Mouse (Mus musculus) cortical plate, adult 2 months (tissue): Measurements from ENCODE around the gene Prdm10. TPM values are rescaled to one million over a fixed set of nuclear protein-coding genes. Genes with fewer than 3 reads are reported as not detected.

Source experiments
- H3K27ac ChIP-seq: fragments of 200-500 bp; 2 replicates; pipeline ENCODE4 v1.5.1; 2012; ENCODE audit warnings: low read length, control low read depth, inconsistent platforms; ENCODE audit not compliant: insufficient read depth
- H3K4me1 ChIP-seq: fragments of 200-500 bp; 2 replicates; pipeline ENCODE4 v1.6.1; 2011; ENCODE audit warnings: low read length; ENCODE audit not compliant: control insufficient read depth, insufficient read depth
- H3K4me3 ChIP-seq: fragments of 200-500 bp; 2 replicates; pipeline ENCODE4 v1.5.1; 2011; ENCODE audit warnings: mild to moderate bottlenecking, low read length, control low read depth; ENCODE audit not compliant: insufficient read depth
- CTCF ChIP-seq: fragments of 200-500 bp; IDR thresholded peaks from 2 replicates; pipeline ENCODE4 v1.5.1; 2011; ENCODE audit warnings: mild to moderate bottlenecking, control low read depth, low read length; ENCODE audit not compliant: insufficient read depth; ENCODE audit errors: extremely low read depth
- POLR2A ChIP-seq: fragments of 200-500 bp; IDR thresholded peaks from 2 replicates; pipeline ENCODE4 v1.6.1; 2011; ENCODE audit warnings: mild to moderate bottlenecking, low read length, control low read depth; ENCODE audit not compliant: insufficient read depth; ENCODE audit errors: extremely low read depth
- polyA plus RNA-seq: library from polyadenylated mRNA; depleted of rRNA; stranded (reverse); fragments of >200 nt; gene quantifications from 2 replicates; pipeline ENCODE4 v1.2.3, GENCODE M21; 2012

Gene Prdm10
- polyA plus RNA-seq, 1 experiment, result 18.1 TPM

DNA sequence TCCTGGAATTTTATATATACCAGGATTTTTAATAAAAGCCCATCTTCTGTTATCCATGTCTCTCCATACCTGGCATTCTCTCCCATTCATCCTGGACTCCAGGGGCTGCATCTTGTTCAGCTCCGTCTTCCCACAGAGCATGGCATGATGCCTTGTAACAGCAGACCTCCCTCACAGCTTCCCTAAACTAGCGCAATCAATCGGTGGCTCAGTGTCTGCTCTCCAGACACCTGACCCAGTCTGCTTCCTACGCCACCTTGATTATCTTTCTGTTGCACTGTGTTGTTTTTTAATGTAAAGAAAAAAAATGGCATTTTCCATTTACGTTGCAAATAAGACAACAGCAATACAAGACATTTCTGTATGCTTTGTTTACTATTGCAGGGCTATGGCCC is 36.4 kb upstream of the Prdm10 start:
- Histone ChIP-seq H3K4me3 (no peak overlapping the region), H3K4me1 (peaks cover 2% of the 10 kb centered on the region; the same call in 1 of the 2 replicates), H3K27ac (no peak overlapping the region)
- no peak for TF ChIP-seq CTCF

GRCm38 (mm10) chr9:31245006-31245405 is 35.3 kb upstream of the Prdm10 start:
- Histone ChIP-seq H3K4me1 (peaks cover 2% of the 10 kb centered on the region; the same call in 1 of the 2 replicates), H3K27ac (no peak overlapping the region), H3K4me3 (no peak overlapping the region)
- TF ChIP-seq CTCF (no peak), POLR2A (no peak)

DNA sequence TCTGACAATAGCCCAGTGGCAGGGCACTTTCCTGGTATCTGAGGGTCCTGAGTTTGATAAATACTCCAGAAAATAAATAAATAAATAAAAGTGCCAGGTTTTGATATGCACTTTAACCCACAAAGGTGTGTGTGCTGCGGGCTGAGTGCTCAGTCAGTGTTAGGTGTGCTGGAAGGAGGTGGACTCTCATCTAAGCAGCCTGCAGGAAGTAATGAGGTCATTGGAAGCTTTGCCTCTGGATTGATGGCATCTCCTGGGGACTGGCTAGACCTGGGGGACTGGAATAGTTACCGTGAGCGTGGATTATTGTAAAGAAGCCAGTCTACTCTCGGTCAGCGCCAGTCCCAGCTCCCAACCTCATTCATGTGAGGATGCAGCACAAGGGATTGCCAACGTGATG is 33.9 kb upstream of the Prdm10 start:
- no peak overlapping the region for H3K4me3 ChIP-seq
- H3K27ac ChIP-seq, result no peak overlapping the region
- peaks cover 2% of the 10 kb centered on the region; the same call in 1 of the 2 replicates for H3K4me1 ChIP-seq
- TF ChIP-seq POLR2A, result no peak
- TF ChIP-seq CTCF, result no peak

DNA sequence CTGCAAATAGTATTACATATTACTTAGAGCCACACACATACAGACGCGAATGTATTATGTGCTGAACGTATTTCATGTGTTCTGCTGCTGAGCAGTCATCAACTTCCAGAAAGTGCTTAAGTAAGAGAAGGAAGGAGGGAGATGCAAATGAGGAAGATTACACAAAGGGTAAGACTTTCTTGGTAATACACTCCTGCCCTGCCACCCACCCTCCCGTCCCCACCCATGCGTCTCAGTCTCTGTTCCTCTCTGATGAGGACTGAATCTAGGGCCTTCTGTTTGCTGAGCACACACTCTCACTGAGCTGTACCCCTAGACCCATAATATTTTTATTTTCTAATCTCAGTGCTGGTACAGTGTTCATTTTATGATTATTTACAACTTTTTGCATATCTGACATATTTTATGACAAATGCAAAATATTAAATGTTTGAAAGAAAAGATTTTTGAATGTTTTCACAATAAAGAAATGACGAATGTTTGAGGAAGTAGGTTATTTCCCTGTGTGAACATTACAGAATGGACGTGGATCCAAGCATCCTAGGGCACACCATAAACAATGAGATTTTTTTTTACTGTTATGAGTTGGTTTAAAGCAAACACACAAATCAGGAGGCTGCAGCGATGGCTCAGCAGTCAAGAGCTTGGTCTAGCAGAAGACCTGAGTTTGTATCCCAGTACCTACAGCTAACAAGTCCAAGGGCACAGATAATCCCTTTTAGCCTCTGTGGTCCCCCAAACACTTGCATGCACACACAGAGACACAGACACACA is 32.7 kb upstream of the Prdm10 start:
- Histone ChIP-seq H3K27ac (no peak overlapping the region), H3K4me1 (peaks cover 2% of the 10 kb centered on the region; the same call in 1 of the 2 replicates), H3K4me3 (no peak overlapping the region)
- TF ChIP-seq CTCF (no peak), POLR2A (no peak)

GRCm38 (mm10) chr9:31252182-31252799 is 28.0 kb upstream of the Prdm10 start:
- Histone ChIP-seq H3K4me1 (no peaks in the 10 kb centered on the region), H3K4me3 (no peak overlapping the region), H3K27ac (no peak overlapping the region)
- TF ChIP-seq CTCF, result no peak
- TF ChIP-seq POLR2A, result no peak

DNA sequence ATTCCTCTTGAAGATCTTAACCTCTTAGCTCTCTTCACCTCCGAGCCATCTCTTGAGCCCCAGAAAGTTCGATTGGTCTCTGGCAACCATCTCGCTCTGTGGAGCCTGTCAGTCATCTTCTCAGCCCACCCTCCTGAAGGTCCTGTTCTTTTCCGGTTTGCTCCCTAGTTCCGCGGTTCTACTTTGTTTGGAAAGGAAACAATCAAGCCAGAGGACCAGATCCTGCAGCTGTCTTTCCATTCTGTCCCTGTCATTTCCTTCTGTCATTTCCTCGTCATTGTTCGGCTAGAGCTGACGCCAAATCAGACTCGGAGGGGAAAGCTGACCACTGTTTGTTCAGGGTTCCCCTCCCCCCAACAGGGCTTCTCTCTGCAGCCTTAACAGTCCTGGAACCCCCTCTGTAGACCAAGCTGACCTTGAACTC is 27.0 kb upstream of the Prdm10 start:
- H3K4me1 ChIP-seq, result no peaks in the 10 kb centered on the region
- TF ChIP-seq POLR2A, result no peak
- no peak for TF ChIP-seq CTCF
- H3K27ac ChIP-seq, result no peak overlapping the region
- H3K4me3 ChIP-seq, result no peak overlapping the region

GRCm38 (mm10) chr9:31253866-31254696 is 26.3 kb upstream of the Prdm10 start:
- Histone ChIP-seq H3K4me3 (no peak overlapping the region), H3K4me1 (no peaks in the 10 kb centered on the region), H3K27ac (no peak overlapping the region)
- TF ChIP-seq CTCF (no peak), POLR2A (no peak)

DNA sequence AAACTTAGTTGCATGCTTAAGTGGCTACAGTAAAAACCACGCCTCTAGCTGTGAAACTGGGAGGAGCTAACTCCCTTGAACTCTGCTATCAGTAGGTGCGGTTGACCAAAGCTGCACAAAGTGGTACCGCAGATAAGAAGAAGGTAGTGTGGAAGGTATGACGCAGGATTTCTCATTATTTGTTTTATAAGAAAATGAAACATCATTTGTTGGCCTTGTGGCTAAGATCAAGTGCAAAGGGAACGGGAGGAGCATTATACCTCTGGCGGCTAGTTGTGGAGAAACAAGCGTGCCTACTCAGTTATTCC is 25.7 kb upstream of the Prdm10 start:
- H3K4me1 ChIP-seq, result no peaks in the 10 kb centered on the region
- TF ChIP-seq POLR2A (no peak), CTCF (no peak)
- no peak overlapping the region for H3K27ac ChIP-seq
- H3K4me3 ChIP-seq, result no peak overlapping the region

GRCm38 (mm10) chr9:31255953-31256352 is 24.4 kb upstream of the Prdm10 start:
- Histone ChIP-seq H3K4me1 (no peaks in the 10 kb centered on the region), H3K4me3 (no peak overlapping the region), H3K27ac (no peak overlapping the region)
- TF ChIP-seq POLR2A (no peak), CTCF (no peak)
